Mouse (Mus musculus): ENCODE measurements around the gene Ptbp2.

Ptbp2 gene

DNA sequence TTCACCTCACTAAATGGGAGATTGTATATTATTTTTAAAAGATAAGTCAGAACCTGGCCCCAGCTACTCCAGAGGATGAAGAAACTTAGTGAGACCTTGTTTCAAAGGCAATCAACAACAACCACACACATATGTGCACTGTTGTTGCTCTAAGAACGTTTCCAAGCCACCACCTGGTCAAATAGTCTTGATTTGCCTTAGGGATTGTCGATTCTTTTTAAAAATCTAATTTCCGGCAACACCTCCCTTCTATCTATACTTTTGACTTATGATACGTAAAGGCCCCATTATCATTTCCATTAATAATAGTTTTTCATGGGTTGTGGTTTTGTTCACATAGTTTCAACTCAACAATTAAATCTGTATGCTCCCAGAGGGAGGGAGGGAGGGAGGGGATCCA, at the start of gene Ptbp2:
Ptbp2 (minus strand) TSS at position 101 of the 400 bp plus-strand sequence.
- DNase-seq (ENCODE audit: extremely low spot score): no peak

DNA sequence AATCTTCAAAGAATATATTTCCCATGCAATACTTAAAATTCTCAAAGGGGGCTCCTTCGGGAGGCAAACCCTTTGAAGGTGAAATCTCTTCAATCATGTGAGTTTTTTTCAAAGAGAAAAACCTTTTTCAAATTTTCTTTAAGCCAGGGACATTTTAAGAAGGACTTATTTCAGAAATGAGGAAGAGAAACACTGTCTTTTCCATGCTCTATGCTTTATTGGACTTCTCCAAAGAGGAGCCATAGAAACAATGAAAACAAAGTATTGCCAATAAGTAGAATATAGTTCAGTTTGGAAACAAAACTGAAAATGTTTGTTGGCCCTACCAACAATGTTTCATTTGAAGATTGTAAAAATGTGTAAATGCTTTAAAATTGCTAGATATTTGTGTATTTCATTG, 30.4 kb upstream of the Ptbp2 start:
- DNase-seq (ENCODE audit: extremely low spot score): no peak

DNA sequence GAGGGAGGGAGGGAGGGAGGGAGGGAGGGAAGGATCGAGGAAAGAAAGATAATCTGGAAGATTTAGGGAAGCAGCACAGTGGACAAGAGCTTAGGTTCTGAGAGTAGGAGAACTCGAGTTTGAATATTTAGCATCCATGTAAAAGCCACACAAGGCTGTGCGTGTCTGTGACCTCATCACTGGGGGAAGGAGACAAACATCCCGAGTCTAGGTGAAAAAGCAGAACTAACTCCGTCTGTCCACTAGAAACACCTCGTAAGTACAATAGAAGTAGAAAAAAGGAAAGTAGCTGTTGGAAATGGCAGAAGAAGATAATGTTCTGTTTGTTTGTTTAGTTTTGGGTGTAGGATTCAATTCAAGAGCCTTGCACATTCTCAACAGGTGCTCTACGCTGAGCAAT, 21.9 kb upstream of the Ptbp2 start:
- DNase-seq (ENCODE audit: extremely low spot score): no peak

DNA sequence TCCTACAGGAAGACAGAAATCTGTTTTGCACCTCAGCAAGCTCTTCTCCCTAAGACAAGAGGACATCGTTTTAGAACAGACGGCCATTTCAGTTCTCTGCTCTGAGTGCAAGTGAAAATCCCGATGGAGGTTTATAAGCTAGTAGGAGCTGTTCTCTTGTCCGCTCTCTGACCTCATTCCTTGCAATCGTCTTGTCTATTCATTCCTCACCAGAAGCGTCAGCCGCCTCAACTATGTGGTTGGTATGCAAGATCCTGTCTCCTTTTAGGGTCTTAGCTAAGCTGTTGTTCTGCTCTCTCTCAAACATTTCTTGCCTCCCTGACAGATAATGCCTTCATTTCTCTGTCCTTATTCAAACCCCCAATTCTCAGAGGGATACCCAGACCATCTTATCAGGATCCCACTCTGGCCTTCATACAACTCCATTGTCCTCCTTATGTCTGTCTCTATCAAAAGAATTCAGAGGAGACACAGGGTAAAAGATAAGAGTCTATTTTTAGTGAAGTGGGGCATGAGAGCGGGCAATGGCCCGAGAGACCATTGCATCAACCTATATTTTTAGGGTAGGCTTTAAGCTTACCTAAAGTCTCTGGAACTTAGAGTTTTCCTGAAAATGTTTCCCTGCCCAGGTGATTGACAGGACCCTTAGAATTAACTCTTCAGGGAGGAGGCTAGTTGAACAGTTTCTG, 10.6 kb upstream of the Ptbp2 start:
- no peak for DNase-seq (ENCODE audit: extremely low spot score)

DNA sequence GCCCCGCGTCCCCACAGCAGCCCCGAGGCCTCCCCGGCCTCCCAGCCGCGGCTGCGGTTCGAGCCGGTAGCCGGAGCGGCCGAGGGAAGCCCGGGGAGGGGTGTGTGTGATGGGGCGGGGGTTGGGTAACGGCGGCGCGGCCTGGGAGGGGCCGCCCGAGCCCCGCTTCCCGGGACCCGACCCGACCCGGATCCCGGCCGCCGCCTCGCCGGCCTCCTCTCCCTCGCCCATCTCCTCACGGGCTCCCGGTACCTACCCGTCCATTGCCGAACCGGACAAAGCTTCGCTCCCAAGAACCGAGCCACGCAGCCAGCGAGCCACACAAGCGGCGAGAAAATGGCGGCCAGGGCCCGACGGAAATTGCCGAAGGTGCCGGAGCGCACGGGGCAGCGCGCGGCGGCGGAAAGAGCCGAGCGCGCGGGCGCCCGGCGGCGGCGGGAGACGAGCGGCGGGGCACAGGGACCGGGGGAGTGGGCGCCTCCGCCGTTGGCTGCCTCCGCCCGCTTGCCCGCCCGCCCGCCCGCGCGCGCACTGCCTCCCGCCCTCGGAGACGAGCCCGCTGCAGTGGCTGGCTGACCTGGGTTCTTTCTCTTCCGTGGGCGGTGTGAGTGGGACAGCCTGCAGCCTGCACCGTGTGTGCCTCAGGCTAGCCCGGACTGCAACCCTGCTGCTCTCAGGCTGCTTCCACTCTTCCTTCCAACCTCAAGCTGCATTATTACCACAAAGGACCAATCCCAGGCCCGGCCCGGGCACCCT, 1.1 kb downstream of the Ptbp2 start:
- DNase-seq (ENCODE audit: extremely low spot score): peak; percentile 86

DNA sequence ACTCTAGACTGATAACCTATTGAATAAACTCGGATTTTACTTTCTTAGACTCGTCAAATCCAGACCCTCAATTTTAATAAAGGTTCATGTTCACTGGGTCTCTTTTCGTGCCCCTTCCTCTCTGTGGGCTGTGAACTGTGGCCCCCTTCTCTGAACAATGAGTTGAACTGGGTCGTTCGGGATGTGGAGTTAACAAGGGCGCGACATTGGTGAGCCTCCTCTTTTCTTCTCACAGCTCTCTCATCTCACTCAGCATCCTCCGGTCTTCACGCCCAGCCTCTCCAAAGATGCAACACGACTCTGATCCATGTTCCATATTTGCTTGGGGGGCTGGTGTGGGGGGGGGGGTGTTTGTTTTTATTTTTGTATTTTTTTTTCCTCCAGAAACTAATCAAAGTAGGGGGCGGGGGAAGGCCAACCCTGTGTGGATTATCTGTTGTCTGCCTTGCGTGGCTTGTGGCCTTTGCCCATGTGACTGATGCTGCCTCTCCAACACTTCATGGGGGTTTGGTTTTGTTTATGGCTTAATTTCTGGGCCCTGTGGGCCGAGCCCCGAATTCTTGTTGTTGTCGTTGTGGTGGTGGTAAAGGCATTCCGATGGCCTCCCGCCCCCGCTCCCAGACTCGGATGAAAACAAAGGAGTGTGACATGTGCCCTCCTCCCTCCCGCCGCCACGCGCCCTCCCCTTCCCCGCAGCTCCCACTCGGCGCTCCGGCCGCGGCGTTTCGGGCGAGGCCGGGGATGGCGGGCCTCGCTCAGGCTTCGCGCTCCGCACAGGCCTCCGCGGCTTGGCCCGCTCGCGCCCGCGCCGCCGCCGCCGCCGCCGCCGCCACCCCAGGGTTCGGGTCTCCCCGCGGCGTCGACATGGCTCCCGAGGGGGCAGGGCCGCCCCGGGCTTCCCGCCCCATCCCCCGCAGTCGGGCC, 2.0 kb downstream of the Ptbp2 start:
- DNase-seq (ENCODE audit: extremely low spot score): peak; percentile 82

DNA sequence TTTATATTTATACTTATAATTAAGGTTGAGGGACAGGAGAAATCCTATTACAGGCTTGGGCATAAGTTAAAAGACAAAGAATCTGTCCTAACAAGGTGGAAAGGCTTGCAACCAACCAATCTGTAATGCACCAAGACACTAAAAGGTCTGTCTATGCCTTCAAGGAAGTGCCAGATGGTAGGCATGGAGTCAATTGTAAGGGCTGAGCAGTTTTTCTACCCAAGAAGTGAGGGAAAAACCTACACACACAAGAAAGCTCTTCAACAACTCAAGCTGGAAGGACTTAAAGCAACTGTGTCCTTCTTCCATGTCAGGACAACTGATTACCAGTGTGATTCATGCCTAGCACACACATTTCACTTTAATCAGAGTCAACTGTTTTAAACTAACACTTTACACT, 3.4 kb downstream of the Ptbp2 start:
- DNase-seq (ENCODE audit: extremely low spot score): no peak

DNA sequence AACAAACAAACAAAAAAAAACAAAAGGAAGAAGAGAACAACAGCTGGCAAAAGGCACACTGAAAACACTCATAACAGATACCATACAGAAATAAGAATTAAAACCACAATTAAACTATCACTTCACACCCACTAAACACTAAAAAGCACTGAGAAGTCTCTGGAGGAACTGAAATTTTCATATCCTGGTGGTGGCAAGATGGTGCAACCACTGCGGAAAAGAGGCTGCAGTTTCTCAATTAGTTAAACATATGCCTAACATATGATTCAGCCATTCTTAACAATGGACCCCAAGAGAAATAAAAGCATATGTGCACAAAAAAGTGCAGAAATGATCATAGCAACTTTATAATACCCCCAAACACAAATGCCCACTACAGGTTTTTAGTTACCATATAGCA, 5.0 kb downstream of the Ptbp2 start:
- DNase-seq (ENCODE audit: extremely low spot score): no peak

DNA sequence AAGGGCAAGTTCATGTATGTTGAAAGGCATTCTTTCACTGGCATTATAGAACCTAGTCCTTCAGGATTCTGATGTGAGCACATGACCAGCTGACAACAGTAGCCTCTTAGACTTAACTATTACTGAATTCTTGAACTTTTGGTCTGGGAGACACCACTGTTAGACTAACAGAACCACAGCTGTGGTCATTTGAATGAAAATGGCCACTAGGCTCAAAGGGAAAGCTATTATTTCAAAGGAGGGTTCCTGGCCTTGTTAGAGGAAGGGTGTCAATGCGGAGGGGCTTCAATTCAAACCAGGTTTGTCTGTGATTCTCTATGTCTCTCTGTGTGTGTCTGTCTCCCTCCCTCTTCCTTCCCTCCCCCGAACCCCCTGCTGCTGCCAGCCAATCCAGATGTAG, 5.8 kb downstream of the Ptbp2 start:
- no peak for DNase-seq (ENCODE audit: extremely low spot score)

DNA sequence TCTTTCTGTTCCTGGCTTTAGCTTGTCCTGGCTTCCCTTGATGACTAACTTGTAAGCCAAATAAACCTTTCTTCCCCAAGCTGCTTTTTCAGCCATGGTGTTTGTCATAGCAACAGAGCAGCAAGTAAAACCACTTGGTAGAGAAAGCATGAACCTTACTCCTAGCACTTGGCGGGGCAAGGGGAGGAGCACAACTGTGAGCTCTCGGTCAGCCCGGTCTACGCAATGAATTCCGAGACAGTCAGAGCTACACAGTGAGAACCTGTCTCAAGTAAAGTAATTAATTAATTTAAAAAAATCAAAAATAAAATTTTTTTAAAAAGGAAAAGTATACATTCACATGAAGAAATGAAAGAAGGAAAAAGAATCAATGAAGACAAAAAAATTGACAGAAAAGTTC, 8.1 kb downstream of the Ptbp2 start:
- DNase-seq (ENCODE audit: extremely low spot score): no peak

DNA sequence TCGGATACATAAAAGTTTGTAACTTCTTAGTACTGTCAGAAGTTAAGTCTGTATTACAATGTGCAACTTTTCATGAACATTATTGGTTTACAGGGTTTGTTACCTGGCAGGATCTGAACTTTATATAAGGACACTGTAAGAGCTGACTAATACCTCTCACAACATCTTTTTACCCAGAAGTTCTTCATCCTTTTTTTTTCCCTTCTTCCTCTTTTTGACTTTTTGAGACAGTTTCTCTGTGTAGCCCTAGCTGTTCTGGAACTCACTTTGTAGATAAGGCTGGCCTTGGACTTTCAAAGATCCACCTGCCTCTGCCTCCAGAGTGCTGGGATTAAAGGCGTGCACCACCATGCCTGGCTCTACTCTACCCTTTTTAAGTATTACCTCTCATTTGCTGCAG, 11.5 kb downstream of the Ptbp2 start:
- no peak for DNase-seq (ENCODE audit: extremely low spot score)

DNA sequence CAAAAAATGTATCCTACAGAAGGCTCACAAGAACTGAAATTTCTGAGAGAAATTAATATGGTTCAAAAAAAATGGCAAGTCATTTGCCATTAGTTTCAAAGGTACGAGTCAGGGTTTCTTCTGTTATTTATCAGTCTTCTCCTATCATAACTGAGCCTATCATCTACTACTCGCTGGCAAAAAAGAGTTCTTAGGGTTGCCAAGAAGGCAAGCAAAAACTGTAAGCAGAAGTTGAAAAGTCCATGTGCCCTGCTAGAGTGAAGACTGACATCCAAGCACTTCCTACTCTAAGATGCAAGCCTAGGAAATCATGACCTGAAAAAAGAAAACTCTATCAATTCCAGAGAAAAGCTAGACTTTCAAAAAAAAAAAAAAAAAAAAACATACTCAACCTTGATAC, 20.5 kb downstream of the Ptbp2 start:
- no peak for DNase-seq (ENCODE audit: extremely low spot score)

DNA sequence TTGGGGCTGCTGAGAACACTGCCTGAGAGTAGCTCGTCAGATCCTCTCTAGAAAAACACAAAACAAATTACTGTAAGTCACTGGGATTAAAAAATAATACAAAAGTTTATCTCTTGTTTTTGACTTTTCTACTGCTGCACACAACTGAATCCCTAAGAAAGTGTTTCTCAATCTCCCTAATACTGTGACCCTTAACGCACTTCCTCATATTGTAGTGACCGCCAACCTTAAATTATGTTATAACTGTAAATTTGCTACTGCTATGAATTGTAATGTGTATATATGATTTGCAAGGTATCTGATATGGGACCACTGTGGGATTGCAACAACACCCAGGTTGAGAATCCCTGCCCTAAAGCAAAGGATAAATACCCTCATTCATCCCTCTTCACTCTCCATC, 22.5 kb downstream of the Ptbp2 start:
- no peak for DNase-seq (ENCODE audit: extremely low spot score)

DNA sequence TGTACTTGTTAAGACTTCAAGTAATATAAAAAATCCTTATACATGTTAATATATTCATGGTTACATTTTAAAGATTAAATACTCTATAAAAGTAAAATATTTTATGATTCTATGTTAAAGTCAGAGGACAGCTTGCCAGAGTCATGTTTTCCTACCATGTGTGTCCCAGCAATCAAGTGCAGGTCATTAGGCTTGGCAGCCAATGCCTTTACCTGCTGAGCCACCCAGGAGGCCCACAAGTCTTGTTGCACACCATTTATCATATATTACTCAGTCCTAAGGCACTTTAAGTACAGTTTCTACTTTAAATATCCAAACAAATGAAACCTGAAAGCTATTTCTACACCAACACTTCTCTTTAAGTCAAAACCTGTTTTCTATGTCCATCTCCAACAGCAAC, 30.5 kb downstream of the Ptbp2 start:
- no peak for DNase-seq (ENCODE audit: extremely low spot score)

DNA sequence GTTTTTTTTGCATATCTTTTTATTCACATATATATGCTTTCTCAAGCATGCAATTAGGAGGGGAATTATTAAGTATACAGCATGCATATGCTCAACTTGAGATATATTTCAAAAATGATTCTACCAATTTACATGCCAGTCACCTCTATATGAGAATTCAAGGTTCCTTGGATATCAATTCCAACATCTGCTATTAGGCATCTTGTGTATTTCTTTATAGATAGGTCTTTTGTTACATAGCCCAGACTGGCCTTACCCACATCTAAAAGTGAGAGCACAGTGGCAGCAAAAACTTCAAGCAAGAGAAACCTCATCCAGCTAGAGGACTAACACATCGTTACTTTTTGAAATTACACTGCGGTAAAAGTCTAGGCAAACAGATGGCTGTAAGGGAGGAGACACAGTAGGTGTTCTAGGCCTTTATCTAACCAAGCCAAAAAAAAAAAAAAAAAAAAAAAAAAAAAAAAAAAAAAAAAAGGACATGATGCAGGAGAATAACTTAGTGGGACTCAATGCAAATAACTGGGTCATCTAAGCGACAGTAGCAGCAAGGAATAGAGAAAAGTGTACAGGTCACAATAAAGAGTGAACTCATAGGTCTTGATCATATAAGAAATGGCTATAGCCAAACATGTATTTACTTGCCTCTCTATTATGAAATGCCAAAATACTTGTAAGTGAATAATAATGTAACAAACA, 34.6 kb downstream of the Ptbp2 start:
- no peak for DNase-seq (ENCODE audit: extremely low spot score)

DNA sequence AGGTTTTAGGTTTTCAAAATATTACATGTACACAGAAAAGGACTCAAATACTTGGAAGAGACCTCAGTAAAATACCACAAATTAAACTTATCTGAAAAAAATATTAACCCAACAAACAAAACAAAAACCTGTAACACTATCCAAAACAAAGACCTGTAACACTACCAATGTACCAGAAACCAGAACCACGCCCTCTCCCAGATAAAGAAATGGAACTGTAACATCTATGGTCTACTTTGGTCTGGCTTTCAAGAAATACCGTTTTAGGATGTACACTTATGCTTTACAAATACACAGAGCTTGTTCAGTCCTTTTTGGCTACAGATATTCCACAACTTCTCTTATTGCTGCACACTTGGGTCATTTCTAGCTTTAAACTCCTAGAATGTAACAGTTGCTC, 35.1 kb downstream of the Ptbp2 start:
- no peak for DNase-seq (ENCODE audit: extremely low spot score)

DNA sequence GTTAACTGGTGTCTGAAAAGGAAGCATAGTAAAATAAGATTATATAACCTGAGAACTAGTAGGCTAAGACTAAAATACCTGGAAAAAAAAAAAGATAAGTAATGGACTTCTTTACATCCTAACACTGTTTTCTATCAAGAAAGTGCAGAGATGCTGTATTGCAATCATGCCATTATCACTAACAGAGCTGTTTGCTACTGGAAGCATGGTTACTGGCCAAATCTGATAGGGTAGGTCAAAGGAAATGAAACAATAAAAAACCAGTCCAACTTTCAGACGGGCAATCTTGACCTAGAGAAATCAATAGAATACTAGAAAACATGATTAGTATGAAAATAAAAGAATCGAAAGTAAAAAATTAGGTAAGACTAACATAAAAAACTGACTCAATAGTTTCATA, 37.6 kb downstream of the Ptbp2 start:
- DNase-seq (ENCODE audit: extremely low spot score): no peak

DNA sequence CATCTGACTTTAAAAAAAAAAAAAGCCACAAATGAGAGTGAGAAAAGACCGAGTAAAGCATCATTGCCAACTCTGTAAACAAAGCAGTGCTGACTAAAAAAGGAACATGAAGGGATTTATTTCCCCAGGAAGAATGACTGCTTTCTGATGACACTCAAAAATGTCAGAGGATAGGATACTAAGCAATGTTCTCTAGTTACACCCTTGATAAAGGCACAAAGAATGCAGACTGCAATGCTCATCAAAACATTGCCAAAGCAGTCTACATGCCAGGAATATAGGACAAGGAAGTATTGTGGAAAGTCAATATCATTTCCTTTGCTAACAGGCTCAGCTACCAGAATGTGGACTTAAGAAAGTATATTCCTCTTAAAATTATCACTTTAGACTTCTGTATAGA, 38.5 kb downstream of the Ptbp2 start:
- DNase-seq (ENCODE audit: extremely low spot score): no peak

DNA sequence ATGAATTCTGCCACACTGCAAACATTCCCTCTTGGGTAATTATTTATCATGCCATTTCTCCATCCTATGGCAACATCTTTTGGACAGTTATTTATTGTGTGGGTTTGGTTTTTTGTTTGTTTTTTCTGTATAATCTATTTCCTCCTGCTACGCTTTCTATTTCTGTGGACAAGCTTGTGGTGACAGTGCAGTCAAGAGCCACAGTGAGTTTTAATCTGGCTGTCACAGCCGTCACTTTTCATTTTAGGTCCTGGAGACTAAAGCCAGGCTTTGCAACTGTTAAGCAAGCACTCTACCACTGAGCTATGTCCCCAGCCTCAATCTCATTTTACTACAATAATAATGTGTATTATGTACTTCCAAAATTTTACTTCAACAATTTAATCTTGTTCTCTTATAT, 54.4 kb downstream of the Ptbp2 start:
- no peak for DNase-seq (ENCODE audit: extremely low spot score)

DNA sequence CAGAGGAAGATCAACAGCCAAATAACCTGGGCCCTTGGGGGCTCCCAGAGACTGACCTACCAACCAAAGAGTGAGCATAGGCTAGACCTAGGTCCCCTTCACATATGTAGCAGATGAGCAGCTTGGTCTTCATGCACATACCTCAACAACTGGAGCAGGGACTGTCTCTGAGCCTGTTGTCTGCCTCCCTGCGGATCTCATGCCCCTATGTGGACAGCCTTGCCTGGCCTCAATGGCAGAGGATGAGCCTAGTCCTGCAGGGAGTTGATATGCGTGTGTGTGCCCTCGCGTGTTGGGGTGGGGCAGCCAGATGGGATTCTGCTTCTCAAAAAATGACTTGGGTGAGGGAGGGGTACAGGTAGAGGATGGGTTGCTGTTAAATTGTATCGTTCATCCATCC, 72.2 kb downstream of the Ptbp2 start:
- DNase-seq (ENCODE audit: extremely low spot score): peak; percentile 10

DNA sequence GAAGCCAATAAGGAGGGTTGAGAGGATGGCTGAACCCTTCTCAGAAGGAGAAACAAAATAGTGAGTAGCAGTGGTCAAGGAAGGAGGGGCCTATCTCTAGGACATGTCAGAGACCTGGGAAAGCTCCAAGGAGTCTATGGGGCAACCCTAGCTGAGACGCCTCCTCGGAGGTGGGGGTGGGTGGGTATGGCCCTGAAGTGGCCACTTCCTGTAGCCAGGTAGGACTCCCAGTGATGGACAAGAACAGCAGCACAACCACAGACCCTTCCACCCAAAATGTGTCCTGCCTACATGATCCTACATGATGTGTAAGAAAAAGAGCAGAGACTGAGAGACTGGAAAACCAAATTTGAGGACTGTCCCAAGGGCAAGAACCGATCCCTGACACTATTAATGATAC, 72.8 kb downstream of the Ptbp2 start:
- no peak for DNase-seq (ENCODE audit: extremely low spot score)

DNA sequence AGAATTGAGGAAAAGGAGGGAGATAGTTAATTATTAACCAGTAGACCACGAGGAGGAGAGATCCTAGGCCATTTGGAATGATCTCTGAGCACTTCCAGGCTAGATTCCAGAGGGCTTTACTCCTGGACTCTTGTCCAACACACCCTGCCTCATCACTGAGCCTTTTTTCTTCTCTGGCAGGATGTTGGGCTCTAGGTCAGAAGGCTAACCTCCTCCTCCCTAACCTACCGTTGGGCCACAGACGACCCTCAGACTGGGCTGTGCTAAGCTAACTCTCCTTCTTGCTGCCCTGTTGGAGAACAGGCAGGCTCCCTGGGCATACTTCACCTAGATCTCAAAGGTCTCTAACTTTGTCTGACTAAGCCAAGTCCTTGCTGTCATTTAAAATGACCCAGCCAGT, 82.8 kb downstream of the Ptbp2 start:
- no peak for DNase-seq (ENCODE audit: extremely low spot score)

Data from embryo, embryonic 9.5 days (tissue).